Mouse (Mus musculus) heart, postnatal 0 days (tissue): ENCODE measurements around the gene Gpr135.

Experiments used
- CTCF ChIP-seq: IDR thresholded peaks from 2 replicates; pipeline ENCODE4 v1.5.1; 2016; ENCODE audit warnings: antibody characterized with exemption, control low read depth, low read depth
- EP300 ChIP-seq: IDR thresholded peaks from 2 replicates; pipeline ENCODE4 v1.6.1; 2016; ENCODE audit warnings: antibody characterized with exemption, low read depth

DNA sequence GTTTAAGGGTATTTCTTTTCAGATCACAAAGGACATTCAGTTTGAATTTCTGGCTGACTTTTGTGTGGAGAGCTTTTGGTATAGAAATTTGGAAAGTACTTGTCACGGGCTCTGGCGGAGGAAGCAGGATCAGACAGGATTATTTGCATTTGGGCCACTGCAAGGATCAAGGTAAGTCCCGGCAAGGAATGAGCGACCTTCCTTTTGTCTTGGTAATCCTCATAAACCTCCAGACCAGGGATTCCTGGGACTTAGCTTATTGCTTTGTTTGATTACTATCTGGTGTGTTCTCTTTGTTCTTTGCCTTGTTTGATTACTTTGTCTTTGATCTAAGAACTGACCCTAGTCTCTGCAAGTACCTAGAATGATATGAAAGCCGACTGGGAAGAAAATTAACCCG, 17.1 kb downstream of the Gpr135 start:
- TF ChIP-seq CTCF (no peak), EP300 (no peak)
